Mouse (Mus musculus) myocyte (in vitro differentiated cells): ENCODE measurements around the gene Hjurp. TPM values are rescaled to one million over a fixed set of nuclear protein-coding genes. Genes with fewer than 3 reads are reported as not detected.

ENCODE experiments used
- H3K27me3 ChIP-seq: one replicate; pipeline ENCODE4 v1.6.1; 2011; ENCODE audit not compliant: control insufficient read depth, insufficient read depth, insufficient read length
- H3K36me3 ChIP-seq: one replicate; pipeline ENCODE4 v1.6.1; 2011; ENCODE audit not compliant: control insufficient read depth, insufficient read depth
- H3K4me2 ChIP-seq: one replicate; pipeline ENCODE4 v1.6.1; 2011; ENCODE audit warnings: low read depth, control low read depth
- H3K4me3 ChIP-seq: one replicate; pipeline ENCODE4 v1.5.1; 2011; ENCODE audit warnings: mild to moderate bottlenecking, control low read depth, moderate library complexity
- H3K79me2 ChIP-seq: one replicate; pipeline ENCODE4 v1.6.1; 2011; ENCODE audit not compliant: control insufficient read depth, insufficient read depth
- H3ac ChIP-seq: one replicate; pipeline ENCODE4 v1.6.1; 2011; ENCODE audit not compliant: control insufficient read depth, insufficient read length
- CEBPB ChIP-seq: IDR thresholded peaks from 2 replicates; pipeline ENCODE4 v1.6.1; 2011; ENCODE audit warnings: mild to moderate bottlenecking, moderate library complexity; ENCODE audit not compliant: poor library complexity, insufficient read depth, severe bottlenecking
- E2F4 ChIP-seq: IDR thresholded peaks from one replicate; pipeline ENCODE4 v1.6.1; 2011; ENCODE audit warnings: mild to moderate bottlenecking, control low read depth, moderate library complexity; ENCODE audit not compliant: insufficient read depth
- MAX ChIP-seq: IDR thresholded peaks from one replicate; pipeline ENCODE4 v1.6.1; 2011; ENCODE audit warnings: low read depth, mild to moderate bottlenecking, control low read depth
- MYOD1 ChIP-seq, 3 experiments: IDR thresholded peaks; one replicate each; pipeline ENCODE4 v1.6.1; 2011; ENCODE audit warnings: control low read depth in 2 of 3, low read depth in 2 of 3, mild to moderate bottlenecking in 2 of 3, moderate library complexity in 1 of 3; ENCODE audit not compliant: insufficient read length in 2 of 3, control insufficient read depth in 1 of 3
- MYOG ChIP-seq, 3 experiments: IDR thresholded peaks; one replicate each; pipeline ENCODE4 v1.6.1; 2011; ENCODE audit warnings: control low read depth in 2 of 3, low read depth in 2 of 3, mild to moderate bottlenecking in 2 of 3; ENCODE audit not compliant: insufficient read length in 2 of 3, control insufficient read depth in 1 of 3, insufficient read depth in 1 of 3
- POLR2A ChIP-seq: IDR thresholded peaks from one replicate; pipeline ENCODE4 v1.6.1; 2011; ENCODE audit warnings: low read depth, mild to moderate bottlenecking, control low read depth, moderate library complexity; ENCODE audit not compliant: insufficient read length
- POLR2AphosphoS2 ChIP-seq: IDR thresholded peaks from one replicate; pipeline ENCODE4 v1.6.1; 2011; ENCODE audit warnings: low read depth, control low read depth; ENCODE audit not compliant: insufficient read length
- REST ChIP-seq: IDR thresholded peaks from one replicate; pipeline ENCODE4 v1.6.1; 2011; ENCODE audit warnings: mild to moderate bottlenecking, control low read depth, moderate library complexity; ENCODE audit not compliant: insufficient read depth, insufficient read length
- SRF ChIP-seq: IDR thresholded peaks from one replicate; pipeline ENCODE4 v1.6.1; 2011; ENCODE audit warnings: low read depth; ENCODE audit not compliant: control insufficient read depth, insufficient read length
- TCF12 ChIP-seq: IDR thresholded peaks from one replicate; pipeline ENCODE4 v1.6.1; 2011; ENCODE audit warnings: mild to moderate bottlenecking, control low read depth; ENCODE audit not compliant: poor library complexity, insufficient read depth, severe bottlenecking
- TCF3 ChIP-seq: IDR thresholded peaks from one replicate; pipeline ENCODE4 v1.6.1; 2011; ENCODE audit warnings: low read depth, control low read depth; ENCODE audit not compliant: insufficient read length
- USF1 ChIP-seq: IDR thresholded peaks from one replicate; pipeline ENCODE4 v1.6.1; 2011; ENCODE audit warnings: low read depth, mild to moderate bottlenecking, control low read depth, moderate library complexity
- polyA plus RNA-seq: library from polyadenylated mRNA; unstranded; fragments of >200 nt; fragmentation: generic; extraction: Trizol; gene quantifications from one replicate; pipeline ENCODE4 v1.2.1, GENCODE M21; 2012; ENCODE audit warnings: missing spikeins

Hjurp gene
- polyA plus RNA-seq, 1 experiment: 37.7 TPM

GRCm38 (mm10) chr1:88218051-88218450, 59.4 kb downstream of the Hjurp start:
- Histone ChIP-seq H3K36me3 (no peaks in the 10 kb centered on the region), H3K4me3 (no peak overlapping the region), H3K79me2 (no peaks in the 10 kb centered on the region), H3ac (no peak overlapping the region), H3K4me2 (no peak overlapping the region), H3K27me3 (no peaks in the 10 kb centered on the region)
- TF ChIP-seq TCF12 (no peak), MYOG (IDR thresholded peaks at IDR 0.05; ENCODE audit: control insufficient read depth in 1 of 3, insufficient read depth in 1 of 3, insufficient read length in 2 of 3, low read depth in 2 of 3) (no peak), MYOD1 (IDR thresholded peaks at IDR 0.05; ENCODE audit: control insufficient read depth in 1 of 3, insufficient read length in 2 of 3, low read depth in 2 of 3) (no peak), REST (no peak), POLR2AphosphoS2 (no peak), E2F4 (no peak), SRF (no peak), USF1 (no peak), TCF3 (no peak), CEBPB (no peak), MAX (no peak), POLR2A (no peak)

DNA sequence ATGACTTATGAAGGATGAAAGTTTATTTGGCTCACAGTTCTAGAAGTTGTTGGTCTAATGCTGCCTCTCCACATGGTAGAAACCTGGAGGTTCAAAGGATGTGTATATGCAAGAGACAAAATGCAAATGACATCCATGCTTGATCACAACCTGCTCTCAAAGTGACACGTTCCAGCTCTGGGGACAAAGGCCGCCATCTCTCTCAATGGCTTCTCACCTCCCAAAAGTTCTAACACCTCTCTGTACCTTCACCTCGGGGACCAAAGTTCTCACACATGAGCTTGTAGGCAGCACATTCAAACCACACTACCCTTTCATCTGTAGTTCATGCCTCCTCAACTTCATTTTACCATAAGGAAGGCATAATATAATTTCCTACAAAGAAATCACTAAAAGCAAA, 59.9 kb downstream of the Hjurp start:
- Histone ChIP-seq H3K4me3 (no peak overlapping the region), H3ac (no peak overlapping the region), H3K4me2 (no peak overlapping the region), H3K79me2 (no peaks in the 10 kb centered on the region), H3K36me3 (no peaks in the 10 kb centered on the region), H3K27me3 (no peaks in the 10 kb centered on the region)
- TF ChIP-seq E2F4 (no peak), TCF3 (no peak), POLR2AphosphoS2 (no peak), POLR2A (no peak), TCF12 (no peak), MAX (no peak), USF1 (no peak), MYOG (IDR thresholded peaks at IDR 0.05; ENCODE audit: control insufficient read depth in 1 of 3, insufficient read depth in 1 of 3, insufficient read length in 2 of 3, low read depth in 2 of 3) (no peak), REST (no peak), SRF (no peak), CEBPB (no peak), MYOD1 (IDR thresholded peaks at IDR 0.05; ENCODE audit: control insufficient read depth in 1 of 3, insufficient read length in 2 of 3, low read depth in 2 of 3) (no peak)

GRCm38 (mm10) chr1:88217144-88217543, 60.3 kb downstream of the Hjurp start:
- Histone ChIP-seq H3K4me2 (no peak overlapping the region), H3K36me3 (no peaks in the 10 kb centered on the region), H3K79me2 (no peaks in the 10 kb centered on the region), H3K4me3 (no peak overlapping the region), H3ac (no peak overlapping the region), H3K27me3 (no peaks in the 10 kb centered on the region)
- no peak for TF ChIP-seq REST
- TF ChIP-seq MYOD1 (IDR thresholded peaks at IDR 0.05; ENCODE audit: control insufficient read depth in 1 of 3, insufficient read length in 2 of 3, low read depth in 2 of 3): no peak
- no peak for TF ChIP-seq POLR2A
- TF ChIP-seq CEBPB: no peak
- TF ChIP-seq TCF3: no peak
- TF ChIP-seq E2F4: no peak

- H3K4me3 ChIP-seq: no peak overlapping the region
- no peak overlapping the region for H3ac ChIP-seq
- no peaks in the 10 kb centered on the region for H3K79me2 ChIP-seq
- no peak overlapping the region for H3K4me2 ChIP-seq
- H3K27me3 ChIP-seq: no peaks in the 10 kb centered on the region
- TF ChIP-seq SRF (no peak), CEBPB (no peak), POLR2A (no peak), REST (no peak), MAX (no peak), POLR2AphosphoS2 (no peak), USF1 (no peak), E2F4 (no peak), TCF12 (no peak), TCF3 (no peak), MYOD1 (IDR thresholded peaks at IDR 0.05; ENCODE audit: control insufficient read depth in 1 of 3, insufficient read length in 2 of 3, low read depth in 2 of 3) (no peak), MYOG (IDR thresholded peaks at IDR 0.05; ENCODE audit: control insufficient read depth in 1 of 3, insufficient read depth in 1 of 3, insufficient read length in 2 of 3, low read depth in 2 of 3) (no peak)
- H3K36me3 ChIP-seq: no peaks in the 10 kb centered on the region
These were observed 60.9 kb downstream of the Hjurp start for GRCm38 (mm10) chr1:88216551-88216950.
